Mouse (Mus musculus) T-cell, adult 2 months (primary cell): ENCODE data around the gene Tex52.

Source experiments
- DNase-seq: peaks from one replicate; pipeline ENCODE4 v3.0.0; 2022; ENCODE audit warnings: low spot score

The Tex52 gene

GRCm38 (mm10) chr6:128429300-128429699 is 54.0 kb downstream of the Tex52 start:
- DNase-seq: no peak

GRCm38 (mm10) chr6:128429826-128430225 is 54.6 kb downstream of the Tex52 start:
- no peak for DNase-seq

DNA sequence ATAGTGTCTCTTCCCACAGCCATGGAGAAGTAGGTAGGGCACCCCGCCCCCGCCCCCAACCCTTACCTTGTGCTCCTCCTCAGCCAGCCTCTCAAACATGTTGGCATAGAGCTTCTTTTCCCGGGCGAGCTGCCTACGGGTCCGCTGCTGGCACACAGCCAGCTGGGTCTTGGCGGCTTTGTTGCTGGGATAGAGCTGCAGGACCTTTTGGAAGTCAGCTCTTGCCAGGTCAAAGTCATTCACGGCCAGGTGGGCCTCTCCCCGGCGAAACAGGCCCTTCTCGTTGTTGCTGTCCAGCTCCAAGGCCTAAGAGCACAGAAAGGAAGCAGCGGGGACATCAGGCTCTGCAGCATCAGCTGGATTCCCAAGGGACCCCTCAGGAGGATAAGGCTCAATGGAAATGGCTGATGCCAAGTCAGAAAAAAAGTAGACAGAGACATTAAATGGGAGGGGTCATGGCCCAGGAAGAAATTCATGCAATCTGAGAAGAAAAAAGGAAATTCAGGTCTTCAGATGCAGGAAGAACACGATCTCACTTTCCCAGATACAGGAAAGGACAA is 57.2 kb downstream of the Tex52 start:
- no peak for DNase-seq

- no peak for DNase-seq
These were observed 58.3 kb downstream of the Tex52 start for GRCm38 (mm10) chr6:128433566-128433965.
